Mouse (Mus musculus) c-Kit-positive CD71-negative TER-119-negative erythroid progenitor cells, embryonic 14.5 days (primary cell): ENCODE measurements around the gene Arhgap6.

Source experiments
- DNase-seq: peaks from one replicate; pipeline ENCODE4 v3.0.0-alpha.2; 2013; ENCODE audit warnings: low read depth

The Arhgap6 gene

DNA sequence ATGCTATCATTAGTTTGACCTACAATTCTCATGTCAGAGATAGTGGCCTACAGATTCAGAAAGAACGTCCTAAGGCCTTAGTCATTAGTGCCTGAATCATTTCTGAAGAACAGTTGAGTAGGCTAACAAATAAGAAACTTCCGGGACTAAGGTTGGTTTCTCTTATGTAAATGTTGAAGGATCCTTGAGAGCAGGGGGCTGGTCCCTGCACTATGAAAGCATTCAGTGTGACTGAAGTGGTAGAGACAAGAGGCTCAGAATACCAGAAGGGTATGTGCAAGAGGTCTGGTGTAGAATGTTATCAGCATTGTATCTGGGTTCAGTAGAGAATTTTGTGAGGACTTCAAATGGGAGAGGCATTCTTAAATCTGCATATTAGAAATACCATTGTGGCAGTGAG is 185.5 kb downstream of the Arhgap6 start:
- no peak for DNase-seq

- DNase-seq = no peak
Measured at GRCm38 (mm10) chrX:169007066-169007465, 212.2 kb downstream of the Arhgap6 start.

GRCm38 (mm10) chrX:169012701-169013100 is 217.8 kb downstream of the Arhgap6 start:
- no peak for DNase-seq

GRCm38 (mm10) chrX:169034390-169034789 is 239.5 kb downstream of the Arhgap6 start:
- DNase-seq = no peak

DNA sequence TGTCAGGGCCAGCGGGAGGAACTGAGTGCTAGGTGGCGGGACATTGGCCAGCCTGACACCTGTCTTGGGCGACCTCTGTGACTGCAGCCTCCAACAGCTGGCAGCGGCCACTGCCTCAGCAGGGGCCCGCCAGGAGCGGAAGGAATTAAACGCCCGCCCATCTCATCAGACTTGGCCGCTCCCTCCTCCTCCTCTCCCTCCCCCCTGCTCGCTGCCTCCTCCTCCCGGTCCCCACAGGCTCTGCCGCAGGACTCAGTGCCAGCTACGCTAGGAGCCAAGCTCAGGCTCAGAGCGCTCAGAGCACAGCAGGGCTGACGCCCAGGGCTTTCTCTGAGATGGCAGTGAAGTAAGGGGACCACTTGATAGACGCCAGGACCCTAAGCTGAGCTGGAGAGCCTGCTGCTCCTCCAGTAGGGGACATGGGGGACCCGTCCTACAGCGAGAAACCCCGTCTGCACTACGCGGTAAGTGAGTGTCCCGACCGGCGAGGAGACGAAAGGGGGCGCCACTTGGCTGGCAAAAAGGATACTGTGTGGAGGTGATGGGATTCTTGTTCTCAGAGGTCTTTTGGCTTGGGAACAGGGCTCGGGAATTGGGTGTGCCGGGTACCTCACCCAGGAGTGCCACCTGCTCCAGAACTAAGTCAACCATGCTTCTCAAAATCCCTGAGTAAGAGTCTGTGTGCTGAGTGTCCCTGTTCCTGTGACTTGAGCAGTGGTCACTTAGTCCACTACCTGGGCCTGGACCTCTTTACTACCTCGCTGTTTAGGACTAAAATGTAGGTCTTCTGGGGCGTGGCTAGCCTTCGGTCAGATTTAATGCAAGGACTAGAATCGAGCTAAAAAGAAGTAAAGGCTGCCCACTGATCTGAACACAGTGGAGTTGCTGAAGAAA is 241.8 kb downstream of the Arhgap6 start:
- DNase-seq = peak; percentile 49

- no peak for DNase-seq
Measured at GRCm38 (mm10) chrX:169037401-169037800, 242.5 kb downstream of the Arhgap6 start.

- no peak for DNase-seq
Measured at GRCm38 (mm10) chrX:169043872-169044271, 249.0 kb downstream of the Arhgap6 start.

GRCm38 (mm10) chrX:169047595-169047994 is 252.7 kb downstream of the Arhgap6 start:
- DNase-seq = no peak

- DNase-seq = no peak
Measured at GRCm38 (mm10) chrX:169049550-169049949, 254.7 kb downstream of the Arhgap6 start.

GRCm38 (mm10) chrX:169053907-169054476 is 259.1 kb downstream of the Arhgap6 start:
- DNase-seq = no peak

- no peak for DNase-seq
Measured at GRCm38 (mm10) chrX:169062555-169062954, 267.7 kb downstream of the Arhgap6 start.

DNA sequence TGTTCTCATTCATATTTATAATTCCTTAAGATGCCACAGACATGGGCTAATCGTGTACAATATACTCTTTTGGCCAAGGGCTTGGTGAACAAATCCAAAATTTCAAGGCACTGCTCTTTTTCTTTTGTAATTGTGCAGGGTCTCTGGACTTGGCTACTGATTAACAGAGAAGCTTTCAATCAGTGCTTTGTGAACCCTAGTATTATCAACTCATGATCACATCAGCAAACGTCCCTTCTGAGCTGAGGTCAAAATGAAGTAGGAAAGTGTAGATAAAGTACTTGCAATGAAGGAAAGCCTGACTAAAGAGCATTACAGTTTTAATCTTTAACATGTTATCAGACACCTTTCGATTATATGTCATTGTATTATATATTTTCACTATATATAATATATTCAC is 270.4 kb downstream of the Arhgap6 start:
- no peak for DNase-seq

DNA sequence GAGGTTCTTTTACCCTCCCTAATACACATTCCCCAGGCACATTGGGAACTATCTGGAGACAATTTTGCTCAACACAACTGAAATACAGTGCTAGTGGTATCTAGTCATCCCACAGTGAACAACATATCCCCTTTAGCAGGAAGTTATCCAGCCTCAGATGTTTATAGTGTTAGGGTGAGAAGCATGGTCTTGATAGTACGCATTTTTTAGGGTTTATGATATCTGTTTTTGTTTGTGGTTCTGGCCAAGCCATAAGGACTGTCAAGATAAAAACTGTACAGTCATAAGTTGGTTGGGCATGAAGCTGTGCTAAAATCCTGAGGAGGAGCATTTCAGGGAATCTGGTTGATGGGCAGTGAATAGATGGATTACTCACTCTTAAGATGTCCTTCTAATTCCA is 271.0 kb downstream of the Arhgap6 start:
- DNase-seq = no peak

- DNase-seq = no peak
Measured at GRCm38 (mm10) chrX:169075020-169075419, 280.1 kb downstream of the Arhgap6 start.

DNA sequence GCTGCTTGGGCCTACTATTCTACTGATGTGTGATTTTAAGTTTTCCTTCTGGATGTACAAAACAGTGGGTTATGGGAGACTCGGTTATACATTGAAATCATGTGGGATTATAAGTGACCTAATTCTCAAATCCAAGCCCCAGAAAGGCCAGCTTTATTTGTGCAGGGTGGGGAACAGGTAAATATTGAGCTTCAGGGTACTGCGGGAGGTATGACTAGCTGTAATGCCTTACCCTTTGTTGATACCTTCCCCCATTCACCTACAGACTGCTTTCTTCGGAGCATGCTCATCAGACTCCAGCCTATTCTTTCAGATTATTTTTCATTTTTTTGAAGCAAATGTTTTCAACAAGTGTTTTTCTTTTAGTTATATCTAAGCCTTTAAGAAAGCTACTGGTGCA is 286.7 kb downstream of the Arhgap6 start:
- no peak for DNase-seq

- no peak for DNase-seq
Measured at GRCm38 (mm10) chrX:169085871-169086270, 291.0 kb downstream of the Arhgap6 start.

DNA sequence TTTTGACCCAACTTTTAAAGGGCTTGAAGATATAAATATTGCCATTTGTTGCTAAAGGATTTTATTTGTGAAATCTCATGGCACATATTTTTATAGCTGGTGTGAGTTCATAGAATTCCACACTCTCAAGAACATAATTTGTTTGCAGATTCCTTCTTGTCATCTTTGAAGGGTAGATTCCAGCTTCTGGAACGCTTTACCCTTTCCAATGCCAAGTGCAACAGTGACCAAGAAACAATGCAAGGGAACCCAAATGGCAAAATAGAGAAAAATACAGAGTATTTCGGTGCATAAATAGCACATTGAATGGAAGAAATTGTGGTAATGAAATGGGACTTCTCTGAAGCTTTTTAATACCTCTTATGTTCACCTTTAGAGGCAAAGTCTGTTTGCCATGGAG is 294.3 kb downstream of the Arhgap6 start:
- DNase-seq = no peak

DNA sequence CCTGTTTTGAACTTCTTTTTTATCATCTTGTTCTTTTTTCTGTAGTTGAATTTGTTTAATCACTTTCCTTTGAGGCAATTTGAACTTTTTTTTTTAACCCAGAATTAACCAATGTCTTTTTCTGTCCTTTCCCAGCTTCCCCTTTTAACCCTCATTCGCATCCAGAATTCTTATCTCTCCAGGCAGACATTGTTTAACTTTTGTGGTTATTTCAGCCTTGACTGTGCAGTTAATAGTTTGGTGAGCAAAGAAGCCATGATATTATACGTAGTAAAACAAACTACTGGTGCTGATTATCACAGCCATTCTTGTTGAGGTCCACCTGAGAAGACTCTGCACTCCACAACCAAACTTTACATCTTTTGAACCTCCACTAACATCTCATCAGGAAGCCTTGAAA is 299.7 kb downstream of the Arhgap6 start:
- no peak for DNase-seq

DNA sequence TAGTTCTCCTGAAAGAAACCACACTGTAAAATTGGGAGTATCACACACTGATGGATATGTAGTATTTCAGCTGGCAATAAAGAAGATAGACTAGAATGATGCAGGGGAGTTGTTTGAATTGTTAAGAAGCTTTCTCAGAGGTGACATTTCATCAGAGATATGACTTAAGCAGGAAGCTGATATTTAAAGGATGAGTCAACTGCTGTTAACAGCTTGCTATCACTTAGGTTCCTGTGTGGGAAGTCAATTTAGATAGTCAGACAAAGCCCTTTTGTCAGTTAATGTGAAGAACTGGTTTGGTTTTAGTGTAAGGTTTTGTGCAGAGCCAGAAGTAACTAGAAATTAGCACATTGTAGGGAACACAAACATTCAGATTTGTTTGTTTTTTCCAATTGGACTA is 300.7 kb downstream of the Arhgap6 start:
- DNase-seq = no peak

GRCm38 (mm10) chrX:169102665-169103064 is 307.8 kb downstream of the Arhgap6 start:
- no peak for DNase-seq

DNA sequence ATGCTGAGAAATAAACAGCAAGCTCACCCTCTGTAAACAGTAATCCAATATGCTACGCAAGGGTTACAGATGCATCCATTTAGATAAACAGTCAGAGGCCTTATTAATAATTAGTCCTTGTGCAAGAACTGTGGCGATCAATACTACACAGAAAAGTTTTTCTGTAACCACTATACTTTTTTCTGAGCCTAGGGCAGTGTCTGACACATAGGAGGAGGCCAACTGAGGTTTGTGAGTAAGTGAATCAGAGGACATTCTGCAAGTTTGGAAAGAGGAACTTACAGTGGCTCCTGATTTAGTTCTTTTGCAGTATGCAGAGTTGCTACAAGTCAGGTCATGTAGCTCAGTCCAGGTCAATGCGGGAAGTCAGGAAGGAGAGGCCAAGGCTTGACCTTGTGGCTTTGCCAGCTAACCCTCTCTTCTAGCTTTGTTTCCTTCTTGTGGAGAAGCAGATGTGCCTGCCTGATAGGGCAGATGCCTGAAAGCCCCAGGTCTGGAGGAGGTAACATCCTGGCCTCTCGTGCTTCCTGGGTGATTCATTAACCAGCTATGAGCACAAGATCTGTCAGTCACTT is 311.2 kb downstream of the Arhgap6 start:
- no peak for DNase-seq

DNA sequence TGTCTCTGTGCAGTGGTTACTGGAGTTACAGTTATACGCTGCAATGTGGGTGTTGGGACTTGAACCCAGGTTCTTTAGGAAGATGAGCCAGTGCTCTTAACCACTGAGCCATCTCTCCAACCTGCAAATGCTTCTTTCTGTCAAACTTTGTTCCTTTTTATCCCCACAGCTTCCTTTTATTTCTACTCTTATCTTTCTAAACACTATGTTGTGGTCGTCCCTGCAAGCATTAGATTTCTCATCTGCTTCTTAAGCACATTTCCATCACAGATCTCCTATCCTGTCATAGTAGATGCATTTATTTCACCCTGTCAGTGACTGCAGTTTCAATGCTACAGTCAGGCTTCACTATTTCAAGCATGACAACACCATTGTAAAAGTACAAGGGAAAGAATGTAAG is 312.5 kb downstream of the Arhgap6 start:
- no peak for DNase-seq

- DNase-seq = no peak
Measured at GRCm38 (mm10) chrX:169110031-169110430, 315.1 kb downstream of the Arhgap6 start.
